Mouse (Mus musculus) lung, embryonic 16.5 days (tissue): Measurements from ENCODE around the gene Map4k4. TPM values are rescaled to one million over a fixed set of nuclear protein-coding genes. Genes with fewer than 3 reads are reported as not detected.

Experiments used
- ATAC-seq: fragments of 200-750 bp; cut with Nextera tagmentation; 2 replicates; pipeline ENCODE4 v1.8.0; 2017; ENCODE audit warnings: low read depth, mild to moderate bottlenecking, moderate library complexity
- H3K27ac ChIP-seq: fragments of 300-500 bp; sonication (generic); 2 replicates; pipeline ENCODE4 v1.5.1; 2014; ENCODE audit warnings: mild to moderate bottlenecking, control low read depth, low read length
- H3K27me3 ChIP-seq: fragments of 300-500 bp; sonication (generic); 2 replicates; pipeline ENCODE4 v1.6.1; 2014; ENCODE audit warnings: low read depth, low read length, mixed read lengths; ENCODE audit not compliant: control insufficient read depth, insufficient read depth
- H3K36me3 ChIP-seq: fragments of 300-500 bp; sonication (generic); 2 replicates; pipeline ENCODE4 v1.6.1; 2014; ENCODE audit warnings: low read length; ENCODE audit not compliant: control insufficient read depth, insufficient read depth
- H3K4me1 ChIP-seq: fragments of 300-500 bp; sonication (generic); replicated peaks from 2 replicates; pipeline ENCODE4 v1.6.1; 2014; ENCODE audit warnings: low read length, mixed read lengths; ENCODE audit not compliant: control insufficient read depth, insufficient read depth
- H3K4me2 ChIP-seq: fragments of 300-500 bp; sonication (generic); 2 replicates; pipeline ENCODE4 v1.6.1; 2014; ENCODE audit warnings: low read depth, low read length, control low read depth
- H3K4me3 ChIP-seq: fragments of 300-500 bp; sonication (generic); 2 replicates; pipeline ENCODE4 v1.5.1; 2014; ENCODE audit warnings: mild to moderate bottlenecking, low read length, control low read depth
- H3K9ac ChIP-seq: fragments of 300-500 bp; sonication (generic); 2 replicates; pipeline ENCODE4 v1.6.1; 2014; ENCODE audit warnings: low read length, control low read depth
- H3K9me3 ChIP-seq: fragments of 300-500 bp; sonication (generic); 2 replicates; pipeline ENCODE4 v1.6.1; 2016; ENCODE audit warnings: low read length; ENCODE audit not compliant: control insufficient read depth
- WGBS: fragments of 180-500 bp; shearing (Covaris S2); extraction: QIAGEN DNeasy Blood & Tissue Kit; methylation state at CpG from one replicate; pipeline ENCODE4 v1.1.7; 2014; 5-methylcytosine and 5-hydroxymethylcytosine counted together
- polyA plus RNA-seq: library from polyadenylated mRNA; unstranded; fragments of >200 nt; fragmentation: Nextera tagmentation; extraction: Ambion mirVana; gene quantifications from 2 replicates; pipeline ENCODE4 v1.2.1, GENCODE M21; 2015

The Map4k4 gene
- 20.9 and 21.6 TPM in 2 replicates for polyA plus RNA-seq

GRCm38 (mm10) chr1:39900181-39901005 is at the start of gene Map4k4:
TSS of gene Map4k4 (plus strand) at chr1:39900913.
- Histone ChIP-seq H3K4me3 (peak within 1 kb of the TSS; percentile 82), H3K9me3 (no peaks in the 10 kb centered on the region), H3K4me2 (peak within 1 kb of the TSS; percentile 72), H3K36me3 (peaks cover 3% of the 10 kb centered on the region; the same call in 1 of the 2 replicates), H3K4me1 (peaks cover 34% of the 10 kb centered on the region), H3K9ac (peak within 1 kb of the TSS; percentile 97), H3K27me3 (no peaks in the 10 kb centered on the region), H3K27ac (peak within 1 kb of the TSS; percentile 96)
- WGBS: under 1% methylated on average over 73 of the region's 97 CpGs
- peak; percentile 93 for ATAC-seq

GRCm38 (mm10) chr1:39855949-39856348 is 44.8 kb upstream of the Map4k4 start:
- H3K4me3 ChIP-seq: no peak overlapping the region
- no peak overlapping the region for H3K4me2 ChIP-seq
- no peak for ATAC-seq
- no peak overlapping the region for H3K27ac ChIP-seq
- no peak overlapping the region for H3K9ac ChIP-seq
- H3K4me1 ChIP-seq: peaks cover 3% of the 10 kb centered on the region
- whole genome bisulfite sequencing: 78% methylated on average over 6 of the region's 6 CpGs
- H3K9me3 ChIP-seq: no peaks in the 10 kb centered on the region
- H3K36me3 ChIP-seq: no peaks in the 10 kb centered on the region
- no peaks in the 10 kb centered on the region for H3K27me3 ChIP-seq

GRCm38 (mm10) chr1:39856795-39857447 is 43.8 kb upstream of the Map4k4 start:
- H3K4me1 ChIP-seq: no peaks in the 10 kb centered on the region; the same call in 1 of the 2 replicates
- H3K9me3 ChIP-seq: no peaks in the 10 kb centered on the region
- no peak overlapping the region for H3K4me2 ChIP-seq
- no peak overlapping the region for H3K9ac ChIP-seq
- H3K27me3 ChIP-seq: no peaks in the 10 kb centered on the region
- no peaks in the 10 kb centered on the region for H3K36me3 ChIP-seq
- WGBS: 78% methylated on average over 7 of the region's 7 CpGs
- no peak for ATAC-seq
- H3K4me3 ChIP-seq: no peak overlapping the region
- H3K27ac ChIP-seq: no peak overlapping the region

- H3K36me3 ChIP-seq: no peaks in the 10 kb centered on the region
- no peak overlapping the region for H3K4me3 ChIP-seq
- WGBS: 83% methylated on average over 6 of the region's 6 CpGs
- no peak overlapping the region for H3K27ac ChIP-seq
- H3K27me3 ChIP-seq: no peaks in the 10 kb centered on the region
- H3K4me2 ChIP-seq: no peak overlapping the region
- no peaks in the 10 kb centered on the region for H3K4me1 ChIP-seq
- H3K9ac ChIP-seq: no peak overlapping the region
- H3K9me3 ChIP-seq: no peaks in the 10 kb centered on the region
- ATAC-seq: no peak
Measured at GRCm38 (mm10) chr1:39857448-39857820, 43.3 kb upstream of the Map4k4 start.

- WGBS: 24% methylated on average over 6 of the region's 6 CpGs
Measured at GRCm38 (mm10) chr1:39859213-39859612, 41.5 kb upstream of the Map4k4 start.

GRCm38 (mm10) chr1:39866367-39867141 is 34.2 kb upstream of the Map4k4 start:
- H3K27me3 ChIP-seq: no peaks in the 10 kb centered on the region
- no peak for ATAC-seq
- H3K4me3 ChIP-seq: no peak overlapping the region
- H3K36me3 ChIP-seq: no peaks in the 10 kb centered on the region
- no peak overlapping the region for H3K4me2 ChIP-seq
- H3K9ac ChIP-seq: no peak overlapping the region
- H3K9me3 ChIP-seq: no peaks in the 10 kb centered on the region
- peaks cover 20% of the 10 kb centered on the region for H3K4me1 ChIP-seq
- H3K27ac ChIP-seq: no peak overlapping the region
- WGBS: 77% methylated on average over 9 of the region's 9 CpGs

More at GRCm38 (mm10) chr1:39859213-39859612, 41.5 kb upstream of the Map4k4 start:
- H3K27ac ChIP-seq: no peak overlapping the region
- no peak overlapping the region for H3K4me2 ChIP-seq
- H3K9ac ChIP-seq: no peak overlapping the region
- H3K36me3 ChIP-seq: no peaks in the 10 kb centered on the region
- ATAC-seq: no peak
- H3K4me1 ChIP-seq: no peaks in the 10 kb centered on the region
- no peak overlapping the region for H3K4me3 ChIP-seq
- H3K9me3 ChIP-seq: no peaks in the 10 kb centered on the region
- H3K27me3 ChIP-seq: no peaks in the 10 kb centered on the region

- H3K4me2 ChIP-seq: no peak overlapping the region
- 63% methylated on average over 7 of the region's 7 CpGs for WGBS
- peaks cover 20% of the 10 kb centered on the region for H3K4me1 ChIP-seq
- H3K36me3 ChIP-seq: no peaks in the 10 kb centered on the region
- no peak overlapping the region for H3K4me3 ChIP-seq
- no peaks in the 10 kb centered on the region for H3K27me3 ChIP-seq
- no peak for ATAC-seq
- no peak overlapping the region for H3K27ac ChIP-seq
- no peak overlapping the region for H3K9ac ChIP-seq
- H3K9me3 ChIP-seq: no peaks in the 10 kb centered on the region
Measured at GRCm38 (mm10) chr1:39867142-39867525, 33.6 kb upstream of the Map4k4 start.

GRCm38 (mm10) chr1:39867966-39868593 is 32.6 kb upstream of the Map4k4 start:
- Histone ChIP-seq H3K27ac (peak overlapping the region; percentile 60), H3K27me3 (no peaks in the 10 kb centered on the region), H3K4me2 (no peak overlapping the region), H3K36me3 (no peaks in the 10 kb centered on the region), H3K9ac (no peak overlapping the region), H3K4me1 (peaks cover 20% of the 10 kb centered on the region), H3K4me3 (no peak overlapping the region), H3K9me3 (no peaks in the 10 kb centered on the region)
- ATAC-seq: peak; percentile 66; the same call in 1 of the 2 replicates
- WGBS: 17% methylated on average over 6 of the region's 6 CpGs
